Mouse (Mus musculus) C2C12 (cell line): Measurements from ENCODE around the gene Cep164.

ENCODE experiments used
- CTCF ChIP-seq: IDR thresholded peaks from one replicate; pipeline ENCODE4 v1.5.1; 2011; ENCODE audit not compliant: control insufficient read depth, insufficient read depth, insufficient read length
- USF1 ChIP-seq: IDR thresholded peaks from one replicate; pipeline ENCODE4 v1.6.1; 2011; ENCODE audit warnings: low read depth, mild to moderate bottlenecking, control low read depth, moderate library complexity

DNA sequence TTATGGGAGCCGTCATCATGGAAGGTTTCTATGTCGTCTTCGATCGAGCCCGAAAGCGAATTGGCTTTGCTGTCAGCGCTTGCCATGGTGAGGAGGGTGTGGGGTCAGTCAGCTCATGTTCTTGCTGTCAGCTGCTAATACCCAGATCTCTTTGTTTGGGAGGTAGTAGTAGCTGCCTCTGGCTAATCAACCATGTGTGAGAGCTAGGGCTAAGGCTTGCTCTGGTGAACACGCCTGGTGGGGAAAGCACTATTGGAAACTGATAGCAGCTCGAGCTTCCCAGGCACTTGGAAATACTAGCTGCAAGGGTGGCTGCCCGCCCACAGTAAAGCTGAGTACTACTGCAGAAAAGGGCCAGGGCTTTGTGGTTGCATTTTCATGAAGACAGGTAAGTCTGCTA is 30.9 kb upstream of the Cep164 start:
- no peak for TF ChIP-seq CTCF
- TF ChIP-seq USF1: no peak
